Mouse (Mus musculus): ENCODE results near the gene Cand2.

Cand2 gene

DNA sequence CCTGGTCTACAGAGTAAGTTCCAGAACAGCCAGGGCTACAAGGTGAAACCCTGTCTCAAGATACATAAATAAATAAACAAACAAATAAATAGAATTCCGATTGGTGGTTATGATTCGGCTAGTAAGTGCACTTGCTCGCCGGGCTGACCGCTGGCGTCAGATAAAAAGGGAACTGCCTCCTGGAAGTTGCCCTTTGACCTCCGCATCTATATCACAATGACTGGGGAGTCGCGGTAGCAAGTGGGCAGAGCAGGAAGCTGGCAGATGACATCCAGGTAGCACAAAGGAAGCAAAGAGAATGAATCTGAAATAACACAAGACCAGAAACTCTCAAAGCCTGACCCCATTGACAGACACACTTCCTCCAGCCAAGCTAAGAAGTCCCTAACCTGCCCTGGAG, 7.0 kb upstream of the Cand2 start:
- TF ChIP-seq GATA4 (IDR thresholded peaks at IDR 0.05; ENCODE audit: insufficient replicate concordance, low read length), result no peak

DNA sequence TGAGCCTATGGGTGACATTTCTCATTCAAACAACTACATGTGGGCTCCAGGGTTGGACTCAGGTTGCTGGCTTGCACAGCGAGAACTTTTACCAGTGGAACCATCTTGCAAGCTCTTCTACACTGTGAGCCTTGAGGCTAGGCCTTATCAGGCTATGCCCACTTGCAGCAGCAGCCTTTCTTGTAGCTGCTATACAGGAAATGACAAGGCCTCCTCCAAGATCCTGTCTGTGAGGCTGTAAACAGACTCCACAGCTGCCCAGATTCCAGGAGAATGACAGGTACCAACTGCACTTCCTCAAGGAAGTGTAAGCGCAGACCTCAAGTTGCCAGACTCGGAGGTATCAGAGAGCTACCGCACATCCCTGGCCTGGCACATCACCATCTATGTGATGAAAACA, 6.1 kb upstream of the Cand2 start:
- TF ChIP-seq GATA4 (IDR thresholded peaks at IDR 0.05; ENCODE audit: insufficient replicate concordance, low read length), result no peak

DNA sequence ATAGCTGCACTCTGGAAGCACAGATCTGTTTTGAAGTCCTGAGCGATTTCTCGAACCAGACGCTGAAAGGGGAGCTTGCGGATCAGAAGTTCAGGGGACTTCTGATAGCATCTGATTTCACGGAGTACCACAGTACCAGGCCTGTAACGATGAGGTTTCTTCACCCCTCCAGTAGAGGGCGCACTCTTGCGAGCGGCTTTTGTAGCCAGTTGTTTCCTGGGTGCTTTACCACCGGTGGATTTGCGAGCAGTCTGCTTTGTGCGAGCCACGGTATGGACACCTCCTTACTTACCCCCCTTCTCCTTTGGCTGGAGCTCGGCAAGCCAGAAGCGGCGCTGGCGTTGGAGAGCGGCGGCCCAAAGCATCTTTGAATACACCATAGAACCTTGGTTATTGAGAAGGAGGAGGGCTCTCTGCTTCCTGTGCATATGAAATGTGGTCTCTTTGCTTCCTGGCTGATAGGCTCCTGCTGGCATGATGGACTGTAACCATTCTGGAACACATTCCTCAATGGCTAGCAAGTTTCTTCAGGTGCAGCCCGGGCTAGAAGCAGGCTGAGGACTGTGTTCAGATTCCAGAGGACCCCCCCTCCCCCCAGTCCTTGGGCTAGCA, 4.2 kb upstream of the Cand2 start:
- TF ChIP-seq GATA4 (IDR thresholded peaks at IDR 0.05; ENCODE audit: insufficient replicate concordance, low read length), result no peak

DNA sequence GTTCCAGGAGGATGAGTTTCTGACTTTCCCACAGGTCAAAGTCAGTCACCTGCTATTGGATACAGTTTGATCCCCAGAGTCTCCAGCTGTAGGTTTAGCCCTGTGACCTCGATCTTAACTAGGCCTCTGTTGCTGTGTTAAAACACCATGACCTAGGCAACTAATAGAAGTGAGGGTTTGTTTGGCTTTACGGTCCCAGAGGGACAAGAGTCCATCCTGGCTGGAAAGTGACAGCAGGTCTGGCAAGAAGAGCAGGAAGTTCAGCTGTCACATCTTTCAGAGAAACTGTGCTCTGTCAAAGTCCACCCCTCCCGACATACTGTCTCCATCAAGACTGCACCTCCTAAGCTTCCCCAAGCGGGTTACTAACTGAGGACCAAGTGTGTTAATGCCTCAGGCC, 3.5 kb upstream of the Cand2 start:
- no peak for TF ChIP-seq GATA4 (IDR thresholded peaks at IDR 0.05; ENCODE audit: insufficient replicate concordance, low read length)

DNA sequence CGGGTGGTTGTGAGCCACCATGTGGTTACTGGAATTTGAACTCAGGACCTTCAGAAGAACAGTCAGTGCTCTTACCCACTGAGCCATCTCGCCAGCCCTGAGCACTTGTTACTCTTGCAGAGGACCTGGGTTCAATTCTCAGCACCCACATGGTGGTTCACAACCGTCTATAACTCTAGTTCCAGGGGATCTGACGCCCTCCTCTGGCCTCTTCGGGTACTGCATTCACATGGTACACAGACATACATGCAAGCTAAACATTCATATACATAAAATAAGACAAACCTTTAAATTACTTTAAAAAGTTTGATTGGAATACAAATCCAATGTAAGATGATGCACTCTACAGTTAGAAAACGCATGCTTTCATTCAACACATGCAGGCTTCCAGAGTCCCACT, 2.1 kb upstream of the Cand2 start:
- TF ChIP-seq GATA4 (IDR thresholded peaks at IDR 0.05; ENCODE audit: insufficient replicate concordance, low read length), result no peak

DNA sequence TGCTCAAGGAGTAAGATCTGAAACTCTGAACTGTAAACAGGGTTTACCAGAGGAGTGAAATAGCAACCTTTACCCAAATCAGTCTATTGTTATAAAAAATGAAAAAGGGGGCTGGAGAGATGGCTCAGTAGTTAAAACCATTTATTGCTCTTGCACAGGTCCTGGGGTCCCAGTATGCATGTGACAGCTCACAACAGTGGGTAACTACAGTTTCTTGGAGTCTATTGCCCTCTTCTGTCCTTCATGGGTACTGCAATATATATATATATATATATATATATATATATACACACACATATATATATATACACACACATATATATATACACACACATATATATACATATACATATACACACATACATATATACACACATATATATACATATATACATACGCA, 1.7 kb upstream of the Cand2 start:
- TF ChIP-seq GATA4 (IDR thresholded peaks at IDR 0.05; ENCODE audit: insufficient replicate concordance, low read length), result no peak

DNA sequence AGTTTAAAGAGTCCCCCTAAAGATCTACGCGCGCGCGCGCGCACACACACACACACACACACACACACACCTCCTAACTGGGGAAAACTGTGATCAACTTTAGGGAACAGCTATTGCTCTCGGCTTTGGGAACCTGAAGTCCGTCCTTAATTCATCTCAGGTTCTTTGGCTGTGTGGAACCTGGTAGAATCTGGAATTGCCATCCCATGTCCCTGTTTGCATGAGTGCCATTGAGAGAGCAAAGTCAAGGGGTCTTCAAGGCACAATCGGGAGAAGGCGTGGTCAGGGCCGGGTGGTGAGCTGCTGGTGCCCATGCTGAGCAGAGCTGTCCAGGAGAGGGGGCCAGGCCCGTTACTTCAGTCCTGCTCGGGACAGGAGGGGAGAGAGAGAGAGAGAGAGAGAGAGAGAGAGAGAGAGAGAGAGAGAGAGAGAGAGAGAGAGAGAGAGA, 348 bp upstream of the Cand2 start:
- no peak for TF ChIP-seq GATA4 (IDR thresholded peaks at IDR 0.05; ENCODE audit: insufficient replicate concordance, low read length)

DNA sequence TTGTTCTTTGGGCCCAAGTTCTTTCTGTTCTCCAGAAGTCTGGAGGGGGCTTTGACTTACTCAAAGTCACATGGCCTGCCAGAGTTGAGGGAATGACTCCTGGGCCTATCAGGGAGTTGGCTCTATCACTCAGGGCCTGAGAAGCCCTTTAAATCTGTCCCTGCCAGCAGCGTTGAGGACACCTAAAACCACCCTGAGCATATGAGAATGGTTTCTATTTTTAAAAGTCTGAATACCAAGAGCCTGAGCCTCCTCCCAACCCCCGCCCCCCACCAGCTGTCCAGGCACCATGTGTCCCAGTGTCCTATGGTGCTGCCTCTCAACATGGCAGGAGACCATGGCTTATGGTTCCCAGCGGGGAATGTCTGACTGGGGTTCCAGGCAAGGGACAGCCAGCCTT, 1.5 kb downstream of the Cand2 start:
- TF ChIP-seq GATA4 (IDR thresholded peaks at IDR 0.05; ENCODE audit: insufficient replicate concordance, low read length), result no peak

DNA sequence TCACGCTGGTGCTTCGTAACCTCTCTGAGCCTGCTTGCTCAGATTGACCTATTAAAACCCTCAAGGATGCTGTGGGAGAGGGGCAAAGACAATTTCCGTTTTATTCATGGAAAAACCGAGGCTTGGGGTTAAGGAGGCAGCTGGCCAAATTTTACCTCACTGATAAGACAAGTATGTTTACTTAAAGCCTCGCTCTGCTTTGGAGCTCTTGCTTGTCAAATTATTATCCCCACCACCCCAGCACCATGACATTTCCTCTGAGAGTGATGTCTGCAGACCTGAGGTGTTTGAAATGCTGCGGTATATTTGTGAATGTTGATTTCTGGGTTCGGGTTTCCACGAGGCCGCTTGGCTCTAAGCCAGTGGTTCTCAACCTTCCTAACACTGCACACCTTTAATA, 2.0 kb downstream of the Cand2 start:
- no peak for TF ChIP-seq GATA4 (IDR thresholded peaks at IDR 0.05; ENCODE audit: insufficient replicate concordance, low read length)

DNA sequence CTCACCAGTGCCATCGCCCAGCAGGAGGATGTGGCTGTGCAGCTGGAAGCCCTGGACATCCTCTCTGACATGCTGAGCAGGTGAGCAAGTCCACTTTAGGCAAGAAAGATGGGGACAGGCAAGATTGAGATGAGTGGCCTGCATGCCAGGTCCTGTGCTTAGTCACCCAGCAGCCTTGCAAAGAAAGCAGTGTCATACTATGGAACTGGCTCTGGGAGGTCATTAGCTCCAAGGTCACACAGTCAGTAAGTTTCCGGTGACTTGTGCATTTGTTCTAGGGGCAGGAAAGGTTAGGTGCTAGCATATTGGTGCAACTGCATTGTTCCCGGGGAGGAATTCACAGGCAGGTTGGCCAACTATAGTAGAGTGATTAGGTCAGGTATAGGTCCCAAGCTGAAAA, 8.4 kb downstream of the Cand2 start:
- no peak for TF ChIP-seq GATA4 (IDR thresholded peaks at IDR 0.05; ENCODE audit: insufficient replicate concordance, low read length)

DNA sequence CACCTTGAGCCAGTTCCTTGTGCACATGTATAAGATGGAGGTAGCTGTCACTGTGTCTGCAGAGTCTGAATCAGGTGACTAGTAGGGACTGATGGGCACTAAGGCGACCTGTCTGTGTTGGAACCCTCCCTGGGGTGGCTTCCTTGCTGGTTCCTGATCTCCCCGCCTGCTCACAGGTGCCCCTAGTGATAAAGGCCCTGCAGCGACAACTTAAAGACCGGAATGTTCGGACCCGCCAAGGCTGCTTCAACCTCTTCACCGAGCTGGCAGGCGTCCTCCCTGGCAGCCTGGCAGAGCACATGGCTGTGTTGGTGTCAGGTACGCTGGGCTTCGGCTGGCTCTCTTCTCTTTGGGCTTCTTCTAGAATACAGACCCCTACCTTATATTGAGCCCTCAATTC, 16.7 kb downstream of the Cand2 start:
- TF ChIP-seq GATA4 (IDR thresholded peaks at IDR 0.05; ENCODE audit: insufficient replicate concordance, low read length), result no peak

DNA sequence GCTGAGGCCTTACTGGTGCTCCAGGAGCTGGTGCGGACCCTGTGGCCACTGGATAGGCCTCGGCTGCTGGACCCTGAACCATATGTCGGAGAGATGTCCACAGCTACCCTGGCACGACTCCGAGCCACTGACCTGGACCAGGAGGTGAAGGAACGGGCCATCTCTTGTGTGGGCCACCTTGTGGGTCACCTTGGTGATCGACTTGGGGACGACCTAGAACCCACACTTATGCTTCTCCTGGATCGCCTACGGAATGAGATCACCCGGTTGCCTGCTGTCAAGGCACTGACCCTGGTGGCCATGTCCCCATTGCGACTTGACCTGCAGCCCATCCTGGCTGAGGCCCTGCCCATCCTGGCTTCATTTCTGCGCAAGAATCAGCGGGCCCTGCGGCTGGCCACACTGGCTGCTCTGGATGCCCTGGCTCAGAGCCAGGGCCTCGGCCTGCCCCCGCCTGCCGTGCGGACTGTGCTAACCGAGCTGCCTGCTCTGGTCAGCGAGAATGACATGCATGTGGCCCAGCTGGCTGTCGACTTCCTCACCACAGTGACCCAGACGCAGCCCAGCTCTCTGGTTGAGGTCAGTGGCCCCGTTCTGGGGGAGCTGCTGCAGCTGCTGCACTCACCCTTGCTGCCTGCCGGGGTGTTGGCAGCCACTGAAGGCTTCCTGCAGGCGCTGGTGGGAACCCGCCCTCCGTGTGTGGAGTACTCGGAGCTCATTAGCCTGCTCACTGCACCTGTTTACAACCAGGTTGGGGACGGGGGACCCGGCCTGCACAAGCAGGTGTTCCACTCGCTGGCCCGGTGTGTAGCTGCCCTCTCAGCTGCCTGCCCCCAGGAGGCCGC, 17.7 kb downstream of the Cand2 start:
- no peak for TF ChIP-seq GATA4 (IDR thresholded peaks at IDR 0.05; ENCODE audit: insufficient replicate concordance, low read length)

DNA sequence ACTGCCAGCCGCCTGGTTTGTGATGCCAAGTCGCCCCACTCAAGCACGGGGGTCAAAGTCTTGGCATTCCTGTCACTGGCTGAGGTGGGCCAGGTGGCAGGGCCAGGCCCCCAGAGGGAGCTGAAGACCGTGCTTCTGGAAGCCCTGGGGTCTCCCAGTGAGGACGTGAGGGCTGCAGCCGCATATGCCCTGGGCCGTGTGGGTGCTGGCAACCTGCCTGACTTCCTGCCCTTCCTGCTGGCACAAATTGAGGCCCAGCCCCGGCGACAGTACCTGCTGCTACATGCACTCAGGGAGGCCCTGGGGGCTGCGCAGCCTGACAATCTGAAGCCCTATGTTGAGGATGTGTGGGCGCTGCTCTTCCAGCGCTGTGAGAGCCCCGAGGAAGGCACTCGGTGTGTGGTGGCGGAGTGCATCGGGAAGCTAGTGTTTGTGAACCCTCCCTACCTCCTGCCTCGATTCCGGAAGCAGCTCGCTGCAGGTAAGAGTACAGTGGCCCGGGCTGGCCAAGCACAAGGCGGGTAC, 18.4 kb downstream of the Cand2 start:
- no peak for TF ChIP-seq GATA4 (IDR thresholded peaks at IDR 0.05; ENCODE audit: insufficient replicate concordance, low read length)

DNA sequence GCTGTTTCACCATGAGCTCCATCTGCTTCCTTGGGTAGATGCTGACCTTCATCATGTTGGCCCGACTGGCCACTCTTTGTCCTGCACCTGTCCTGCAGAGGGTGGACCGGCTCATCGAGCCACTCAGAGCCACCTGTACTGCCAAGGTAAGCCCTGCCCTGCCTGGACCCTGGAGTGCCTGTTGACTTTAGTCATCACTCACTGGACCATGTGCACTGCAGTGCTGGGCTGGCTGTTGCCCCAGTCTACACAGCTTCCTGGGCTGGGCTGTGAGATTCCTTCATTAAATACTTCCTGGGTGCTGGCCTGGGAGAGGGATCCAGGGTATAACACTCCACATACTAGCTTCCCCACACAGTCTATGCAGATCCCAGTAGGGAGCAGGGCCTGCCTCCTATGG, 27.5 kb downstream of the Cand2 start:
- no peak for TF ChIP-seq GATA4 (IDR thresholded peaks at IDR 0.05; ENCODE audit: insufficient replicate concordance, low read length)

DNA sequence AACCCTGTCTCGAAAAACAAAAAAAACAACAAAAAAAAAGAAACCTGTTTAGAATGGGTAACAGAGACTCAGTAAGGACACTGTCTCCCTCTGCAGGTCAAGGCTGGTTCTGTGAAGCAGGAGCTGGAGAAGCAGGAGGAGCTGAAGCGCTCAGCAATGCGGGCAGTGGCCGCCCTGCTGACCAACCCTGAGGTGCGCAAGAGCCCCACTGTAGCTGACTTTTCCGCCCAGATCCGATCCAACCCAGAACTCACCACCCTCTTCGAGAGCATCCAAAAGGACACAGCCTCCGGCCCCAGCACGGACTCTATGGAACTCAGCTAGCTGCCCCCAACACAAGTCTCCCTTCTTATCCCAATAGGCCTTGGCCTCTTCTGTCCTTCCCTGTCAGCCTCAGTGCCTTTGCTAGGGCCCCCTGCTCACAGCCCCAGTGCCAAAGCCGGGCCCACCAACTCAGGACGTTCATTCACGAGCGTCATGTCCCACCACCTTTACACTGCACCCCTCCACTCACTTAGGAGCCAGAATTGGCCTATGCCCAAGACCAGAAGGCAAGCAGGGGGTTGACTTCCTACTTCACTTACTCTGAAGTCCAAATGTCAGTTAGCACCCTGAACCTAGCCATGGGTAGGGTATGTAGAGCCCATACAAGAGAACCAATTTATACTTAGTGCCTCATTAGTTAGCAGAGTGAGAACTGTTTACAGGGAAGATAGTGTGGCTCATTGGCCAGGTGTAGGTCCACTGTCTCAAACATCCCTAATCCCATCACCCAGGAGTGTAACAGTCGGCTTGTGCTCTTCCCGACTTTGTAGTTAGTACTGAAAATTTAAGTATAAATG, 29.4 kb downstream of the Cand2 start:
- TF ChIP-seq GATA4 (IDR thresholded peaks at IDR 0.05; ENCODE audit: insufficient replicate concordance, low read length), result no peak
